Mouse (Mus musculus): ENCODE measurements around the gene Gpr89. TPM values are rescaled to one million over a fixed set of nuclear protein-coding genes. Genes with fewer than 3 reads are reported as not detected.

Gpr89 gene
- total and polyA plus RNA-seq, 2 experiments: 18.7 to 26.5 TPM

- Histone ChIP-seq H3K4me1 (ENCODE audit: control insufficient read depth, insufficient read depth, low read length) (peaks cover 11% of the 10 kb centered on the region; the same call in 1 of the 2 replicates), H3K4me3 (ENCODE audit: insufficient read depth, low read depth, low read length) (peak overlapping the region; percentile 94), H3K27ac (replicated peaks; ENCODE audit: insufficient read depth, low read depth, low read length) (peak overlapping the region; percentile 96), H3K36me3 (ENCODE audit: control insufficient read depth, insufficient read depth, low read length) (no peaks in the 10 kb centered on the region), H3K27me3 (ENCODE audit: control insufficient read depth, insufficient read depth, low read length) (no peaks in the 10 kb centered on the region), H3K9ac (ENCODE audit: low read depth, low read length) (peak overlapping the region; percentile 97), H3K79me2 (ENCODE audit: control insufficient read depth, insufficient read depth, low read length) (peaks cover 13% of the 10 kb centered on the region; the same call in 1 of the 2 replicates)
- TF ChIP-seq CTCF (IDR thresholded peaks at IDR 0.05; ENCODE audit: low read depth, low read length) (no peak), POLR2A (IDR thresholded peaks at IDR 0.05; ENCODE audit: extremely low read depth, insufficient read depth, low read length) (0 out of 2 replicates have a peak, but pooled peaks have one; percentile 43)
- DNase-seq (ENCODE audit: extremely low read depth, low read depth, low spot score): peak; percentile 95
- 28% methylated on average over 10 of the region's 10 CpGs for WGBS
These were observed 75.3 kb downstream of the Gpr89 start for GRCm38 (mm10) chr3:96829856-96830255.

- H3K79me2 ChIP-seq (ENCODE audit: control insufficient read depth, insufficient read depth, low read length): peaks cover 13% of the 10 kb centered on the region; the same call in 1 of the 2 replicates
- peak within 1 kb of the TSS; percentile 94 for H3K4me3 ChIP-seq (ENCODE audit: insufficient read depth, low read depth, low read length)
- peak within 1 kb of the TSS; percentile 96 for H3K27ac ChIP-seq (replicated peaks; ENCODE audit: insufficient read depth, low read depth, low read length)
- WGBS: 100% methylated on average over 1 of the region's 1 CpGs
- H3K27me3 ChIP-seq (ENCODE audit: control insufficient read depth, insufficient read depth, low read length): no peaks in the 10 kb centered on the region
- no peak for DNase-seq (ENCODE audit: extremely low read depth, low read depth, low spot score)
- no peaks in the 10 kb centered on the region for H3K36me3 ChIP-seq (ENCODE audit: control insufficient read depth, insufficient read depth, low read length)
- TF ChIP-seq POLR2A (IDR thresholded peaks at IDR 0.05; ENCODE audit: extremely low read depth, insufficient read depth, low read length) (no peak), CTCF (IDR thresholded peaks at IDR 0.05; ENCODE audit: low read depth, low read length) (no peak)
- peak within 1 kb of the TSS; percentile 97 for H3K9ac ChIP-seq (ENCODE audit: low read depth, low read length)
- peaks cover 11% of the 10 kb centered on the region; the same call in 1 of the 2 replicates for H3K4me1 ChIP-seq (ENCODE audit: control insufficient read depth, insufficient read depth, low read length)
These were observed 76.2 kb downstream of the Gpr89 start, which contains the start of the genes Pdzk1 and Cd160 for GRCm38 (mm10) chr3:96828984-96829383. Pdzk1 (plus strand) TSS chr3:96829284. Cd160 (minus strand) TSS chr3:96829351.

DNA sequence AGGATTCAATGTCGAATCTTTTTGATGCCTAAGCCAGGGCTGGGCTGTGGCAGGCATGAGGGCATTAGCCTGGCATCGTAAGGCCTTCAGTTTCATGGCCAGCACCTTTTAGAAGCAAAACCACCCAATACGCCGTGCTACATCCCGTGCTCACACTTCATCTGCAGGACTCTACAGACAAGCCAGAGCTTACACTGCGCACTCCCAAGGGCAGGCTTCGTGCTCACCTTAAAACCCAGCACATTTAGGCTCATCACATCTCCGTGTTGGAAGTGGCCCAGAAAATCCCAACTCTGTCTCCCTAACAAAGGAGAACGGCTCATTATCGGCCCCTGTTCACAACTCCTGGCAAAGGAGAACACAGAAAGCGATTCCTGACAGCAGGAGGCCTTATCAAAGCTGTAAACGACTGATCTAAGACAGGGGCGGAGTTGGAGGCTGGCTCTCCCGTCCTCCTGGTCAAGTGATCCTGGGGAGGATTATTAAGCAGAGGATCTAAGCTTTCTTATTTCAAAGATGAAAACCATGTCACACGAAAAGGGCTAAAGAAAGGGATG lies 76.8 kb downstream of the Gpr89 start:
- H3K36me3 ChIP-seq (ENCODE audit: control insufficient read depth, insufficient read depth, low read length): no peaks in the 10 kb centered on the region
- no peak for DNase-seq (ENCODE audit: extremely low read depth, low read depth, low spot score)
- no peak overlapping the region for H3K27ac ChIP-seq (replicated peaks; ENCODE audit: insufficient read depth, low read depth, low read length)
- TF ChIP-seq POLR2A (IDR thresholded peaks at IDR 0.05; ENCODE audit: extremely low read depth, insufficient read depth, low read length) (no peak), CTCF (IDR thresholded peaks at IDR 0.05; ENCODE audit: low read depth, low read length) (no peak)
- peaks cover 11% of the 10 kb centered on the region; the same call in 1 of the 2 replicates for H3K4me1 ChIP-seq (ENCODE audit: control insufficient read depth, insufficient read depth, low read length)
- H3K4me3 ChIP-seq (ENCODE audit: insufficient read depth, low read depth, low read length): no peak overlapping the region
- peaks cover 13% of the 10 kb centered on the region; the same call in 1 of the 2 replicates for H3K79me2 ChIP-seq (ENCODE audit: control insufficient read depth, insufficient read depth, low read length)
- H3K27me3 ChIP-seq (ENCODE audit: control insufficient read depth, insufficient read depth, low read length): no peaks in the 10 kb centered on the region
- WGBS: 85% methylated on average over 15 of the region's 15 CpGs
- H3K9ac ChIP-seq (ENCODE audit: low read depth, low read length): no peak overlapping the region

GRCm38 (mm10) chr3:96825261-96825660 lies 79.9 kb downstream of the Gpr89 start:
- WGBS: 70% methylated on average over 11 of the region's 11 CpGs
- no peak for TF ChIP-seq CTCF (IDR thresholded peaks at IDR 0.05; ENCODE audit: low read depth, low read length)
- no peak for TF ChIP-seq POLR2A (IDR thresholded peaks at IDR 0.05; ENCODE audit: extremely low read depth, insufficient read depth, low read length)
- no peak overlapping the region for H3K9ac ChIP-seq (ENCODE audit: low read depth, low read length)
- H3K27me3 ChIP-seq (ENCODE audit: control insufficient read depth, insufficient read depth, low read length): no peaks in the 10 kb centered on the region
- peaks cover 7% of the 10 kb centered on the region; the same call in 1 of the 2 replicates for H3K4me1 ChIP-seq (ENCODE audit: control insufficient read depth, insufficient read depth, low read length)
- H3K79me2 ChIP-seq (ENCODE audit: control insufficient read depth, insufficient read depth, low read length): peaks cover 3% of the 10 kb centered on the region; the same call in 1 of the 2 replicates
- H3K36me3 ChIP-seq (ENCODE audit: control insufficient read depth, insufficient read depth, low read length): no peaks in the 10 kb centered on the region
- no peak for DNase-seq (ENCODE audit: extremely low read depth, low read depth, low spot score)
- H3K27ac ChIP-seq (replicated peaks; ENCODE audit: insufficient read depth, low read depth, low read length): no peak overlapping the region
- H3K4me3 ChIP-seq (ENCODE audit: insufficient read depth, low read depth, low read length): no peak overlapping the region

DNA sequence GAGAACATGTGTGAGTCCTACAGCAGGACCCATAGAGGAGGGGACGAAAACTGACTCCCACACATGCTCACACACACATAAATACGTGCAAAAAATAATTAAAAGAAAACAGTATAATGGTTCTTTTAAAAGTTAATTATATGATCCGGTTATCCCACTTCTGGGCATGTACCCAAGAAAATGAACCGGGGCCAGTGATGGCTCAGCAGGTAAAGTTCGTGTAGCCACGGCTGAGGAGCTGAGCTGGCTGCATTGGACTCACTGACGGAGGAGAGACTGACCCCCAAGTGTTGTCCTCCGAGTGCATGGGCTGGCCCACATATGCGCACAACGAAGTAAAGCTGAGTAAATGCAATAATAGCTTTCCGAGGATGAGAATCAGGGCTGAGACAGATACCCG lies 80.5 kb downstream of the Gpr89 start:
- TF ChIP-seq POLR2A (IDR thresholded peaks at IDR 0.05; ENCODE audit: extremely low read depth, insufficient read depth, low read length): no peak
- no peak for TF ChIP-seq CTCF (IDR thresholded peaks at IDR 0.05; ENCODE audit: low read depth, low read length)
- WGBS: 91% methylated on average over 12 of the region's 12 CpGs

DNA sequence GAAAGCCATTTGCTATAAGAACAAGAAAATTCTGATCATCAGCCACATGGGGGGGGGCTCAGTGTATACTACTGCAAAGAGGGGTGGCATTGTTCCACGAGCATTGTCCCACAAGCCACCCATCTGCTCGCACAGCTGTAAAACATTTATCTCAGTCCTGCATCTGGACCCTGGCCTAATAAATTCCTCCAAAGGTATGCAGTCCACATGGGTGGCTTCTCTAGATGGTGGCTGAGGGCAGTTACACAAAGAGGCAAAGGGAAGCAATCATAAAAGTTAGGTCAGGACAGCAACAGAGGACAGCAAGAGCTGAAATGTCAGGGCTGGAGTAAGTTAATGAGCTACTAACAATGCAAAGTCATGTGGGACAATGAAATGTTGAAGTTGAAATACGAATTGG lies 81.4 kb downstream of the Gpr89 start:
- Histone ChIP-seq H3K4me1 (ENCODE audit: control insufficient read depth, insufficient read depth, low read length) (peaks cover 10% of the 10 kb centered on the region), H3K9ac (ENCODE audit: low read depth, low read length) (no peak overlapping the region), H3K36me3 (ENCODE audit: control insufficient read depth, insufficient read depth, low read length) (no peaks in the 10 kb centered on the region), H3K4me3 (ENCODE audit: insufficient read depth, low read depth, low read length) (no peak overlapping the region), H3K79me2 (ENCODE audit: control insufficient read depth, insufficient read depth, low read length) (no peaks in the 10 kb centered on the region), H3K27ac (replicated peaks; ENCODE audit: insufficient read depth, low read depth, low read length) (no peak overlapping the region), H3K27me3 (ENCODE audit: control insufficient read depth, insufficient read depth, low read length) (no peaks in the 10 kb centered on the region)
- no peak for DNase-seq (ENCODE audit: extremely low read depth, low read depth, low spot score)
- TF ChIP-seq POLR2A (IDR thresholded peaks at IDR 0.05; ENCODE audit: extremely low read depth, insufficient read depth, low read length): no peak
- no peak for TF ChIP-seq CTCF (IDR thresholded peaks at IDR 0.05; ENCODE audit: low read depth, low read length)
- 76% methylated on average over 3 of the region's 3 CpGs for WGBS

More for the DNA sequence above, 80.5 kb downstream of the Gpr89 start:
- Histone ChIP-seq H3K4me1 (ENCODE audit: control insufficient read depth, insufficient read depth, low read length) (peaks cover 11% of the 10 kb centered on the region), H3K27me3 (ENCODE audit: control insufficient read depth, insufficient read depth, low read length) (no peaks in the 10 kb centered on the region), H3K9ac (ENCODE audit: low read depth, low read length) (no peak overlapping the region), H3K36me3 (ENCODE audit: control insufficient read depth, insufficient read depth, low read length) (no peaks in the 10 kb centered on the region), H3K27ac (replicated peaks; ENCODE audit: insufficient read depth, low read depth, low read length) (no peak overlapping the region), H3K4me3 (ENCODE audit: insufficient read depth, low read depth, low read length) (no peak overlapping the region), H3K79me2 (ENCODE audit: control insufficient read depth, insufficient read depth, low read length) (no peaks in the 10 kb centered on the region)
- DNase-seq (ENCODE audit: extremely low read depth, low read depth, low spot score): no peak
